Mouse (Mus musculus) layer of hippocampus, postnatal 36 days (tissue): ENCODE measurements around the gene Col11a2. TPM values are rescaled to one million over a fixed set of nuclear protein-coding genes. Genes with fewer than 3 reads are reported as not detected.

Source experiments
- DNase-seq, 2 experiments: peaks; one replicate each; pipeline ENCODE4 v3.0.0; 2022
- total RNA-seq, 2 experiments: library from RNA; stranded (reverse); gene quantifications; 2 replicates each; pipeline ENCODE4 v1.2.3; 2021

Col11a2 gene
- total RNA-seq, 2 experiments from 2014 or later, result 20.3 to 21.8 TPM

DNA sequence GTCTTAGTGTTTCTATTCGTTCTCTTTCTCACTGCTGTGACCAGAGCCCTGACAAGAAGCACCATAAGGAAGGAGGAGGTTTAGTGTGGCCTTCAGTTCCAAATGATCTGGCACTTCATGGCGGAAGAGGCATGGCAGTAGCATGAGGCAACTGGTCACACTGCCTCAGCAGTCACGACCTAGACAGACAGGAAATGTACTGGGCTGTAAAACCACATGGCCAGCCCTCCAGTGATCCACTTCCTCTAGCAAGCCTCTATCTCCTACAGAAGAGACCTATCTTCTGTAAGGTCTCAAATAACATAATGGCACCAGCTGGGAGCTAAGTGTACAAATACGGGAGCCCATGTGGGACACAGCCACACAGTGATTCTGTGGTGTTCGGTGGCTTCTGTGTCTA lies 32.9 kb downstream of the Col11a2 start:
- no peak for DNase-seq

GRCm38 (mm10) chr17:34075271-34075670 lies 36.0 kb downstream of the Col11a2 start:
- DNase-seq, result peak; percentile 17 to 61

GRCm38 (mm10) chr17:34077549-34077948 lies 38.3 kb downstream of the Col11a2 start:
- DNase-seq, result peak; percentile 45 to 56

DNA sequence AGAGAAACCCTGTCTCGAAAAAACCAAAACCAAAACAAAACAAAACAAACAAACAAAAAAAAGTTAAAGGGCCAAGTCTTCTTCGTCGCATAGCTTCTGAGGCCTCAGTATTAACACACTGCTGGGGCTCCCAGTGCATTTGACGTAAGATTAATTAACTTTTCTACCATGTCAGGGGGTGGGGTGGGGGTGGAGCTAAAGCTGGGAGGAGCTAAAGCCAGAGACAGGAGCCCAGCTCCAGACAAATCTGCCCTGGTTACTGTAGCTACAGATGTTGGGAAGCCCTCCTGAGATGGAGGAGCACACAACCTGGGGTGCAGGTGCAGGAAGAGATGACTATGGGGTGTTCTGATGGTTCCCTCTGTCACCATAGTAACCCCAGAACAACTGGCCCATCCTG lies 38.9 kb downstream of the Col11a2 start:
- no peak for DNase-seq

DNA sequence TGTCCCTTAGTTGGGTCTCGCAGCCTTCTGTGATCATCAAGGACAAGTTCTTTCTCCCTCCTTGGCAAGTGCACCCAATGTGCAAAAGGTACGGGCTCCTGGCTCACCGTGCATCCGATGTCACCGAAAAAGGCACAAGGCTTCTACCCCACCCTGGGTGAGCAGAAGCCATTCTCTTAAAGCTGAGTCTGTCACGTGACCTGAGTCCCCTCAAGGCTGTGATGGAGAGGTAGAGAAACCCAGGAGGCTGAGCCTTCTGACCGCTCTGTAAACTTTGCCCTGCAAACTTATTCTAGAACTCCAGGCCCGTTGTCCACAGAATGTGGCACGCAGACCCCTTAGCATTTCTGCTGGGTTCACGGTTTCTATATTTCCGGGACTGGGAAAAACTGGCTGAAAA lies 39.8 kb downstream of the Col11a2 start:
- DNase-seq, result no peak

- peak in 1 of 2 experiments; percentile 11 for DNase-seq
Measured at GRCm38 (mm10) chr17:34079621-34080020, 40.4 kb downstream of the Col11a2 start.

- no peak for DNase-seq
Measured at GRCm38 (mm10) chr17:34083104-34083503, 43.9 kb downstream of the Col11a2 start.

DNA sequence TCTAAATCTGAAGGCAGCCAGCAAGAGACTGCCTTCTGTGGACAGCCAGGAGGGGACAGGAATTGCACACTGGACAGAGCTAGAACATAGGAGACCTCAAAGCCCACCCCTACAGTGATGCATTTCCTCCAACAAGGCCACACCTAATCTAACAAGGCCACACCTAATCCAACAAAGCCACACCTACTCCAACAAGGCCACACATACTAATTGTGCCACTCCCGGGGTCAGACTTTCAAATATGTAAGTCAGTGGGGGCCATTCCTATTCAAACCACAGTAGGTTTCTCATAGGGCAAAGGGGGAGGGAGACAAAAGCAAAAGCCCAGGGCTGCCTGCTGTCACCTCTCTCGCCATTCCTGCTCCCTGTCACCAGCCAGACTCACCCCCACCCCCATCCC lies 48.1 kb downstream of the Col11a2 start:
- DNase-seq, result no peak

GRCm38 (mm10) chr17:34088124-34088523 lies 48.9 kb downstream of the Col11a2 start:
- DNase-seq, result no peak

GRCm38 (mm10) chr17:34090923-34091322 lies 51.7 kb downstream of the Col11a2 start:
- DNase-seq, result no peak

GRCm38 (mm10) chr17:34092197-34092875 lies 53.1 kb downstream of the Col11a2 start, which contains the start of gene H2-Oa:
TSS of gene H2-Oa (plus strand) at chr17:34092340.
- no peak for DNase-seq

DNA sequence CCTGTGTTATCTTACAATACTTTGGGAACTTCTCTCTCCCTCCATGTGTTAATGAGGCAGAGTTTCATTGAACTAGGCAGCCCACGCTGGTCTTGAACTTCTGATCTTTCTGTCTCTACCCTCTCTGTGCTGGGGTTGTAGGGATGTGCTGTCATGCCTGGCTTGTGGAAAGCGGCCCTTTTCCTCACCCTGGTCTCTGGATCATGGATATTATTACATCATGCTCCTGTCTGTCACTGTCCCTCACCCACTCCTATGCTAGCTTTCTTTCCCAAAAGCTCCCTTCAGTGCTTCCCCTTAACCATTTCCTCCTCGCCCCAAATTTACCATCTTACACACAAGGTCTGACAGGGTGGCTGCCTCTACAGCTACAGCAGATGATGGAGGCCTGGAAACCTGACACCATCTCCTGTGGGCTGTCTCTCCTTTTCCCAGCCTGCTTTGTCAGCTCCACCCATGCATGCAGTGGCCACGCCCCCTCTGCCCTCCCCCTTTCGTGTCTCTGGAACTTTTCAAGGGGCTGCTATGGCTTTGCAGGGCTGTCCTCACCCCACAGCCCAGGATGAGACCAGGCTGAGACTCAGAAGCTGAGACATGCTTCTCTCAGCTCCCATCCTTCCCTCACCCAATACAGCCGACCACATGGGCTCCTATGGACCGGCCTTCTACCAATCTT lies 54.1 kb downstream of the Col11a2 start:
- DNase-seq, result no peak

- DNase-seq, result no peak
Measured at GRCm38 (mm10) chr17:34094283-34095035, 55.2 kb downstream of the Col11a2 start.

DNA sequence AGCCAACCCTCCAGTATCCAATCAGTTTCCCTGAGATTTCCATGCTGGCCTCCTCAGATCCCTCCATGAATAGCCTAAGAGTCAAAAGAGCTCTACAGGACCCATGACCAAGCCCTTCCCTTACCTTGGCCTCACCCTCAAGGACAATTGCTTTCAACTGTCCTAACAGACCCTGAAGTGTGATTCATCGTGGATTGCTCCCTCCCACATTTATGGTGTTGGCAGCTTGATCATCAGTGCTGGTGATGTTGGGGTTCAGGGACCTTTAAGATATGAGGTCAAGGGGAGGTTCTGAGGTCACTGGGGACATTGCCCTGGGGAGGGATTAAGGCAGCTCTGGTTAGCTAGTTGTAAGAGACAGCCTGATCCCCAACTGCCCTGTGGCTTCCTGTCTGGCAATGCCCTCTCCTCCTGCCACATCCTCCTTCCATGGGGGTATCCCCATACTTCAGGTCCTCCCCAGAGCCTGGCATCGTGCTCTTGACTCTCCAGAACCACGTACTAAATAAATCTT lies 57.3 kb downstream of the Col11a2 start:
- no peak for DNase-seq

DNA sequence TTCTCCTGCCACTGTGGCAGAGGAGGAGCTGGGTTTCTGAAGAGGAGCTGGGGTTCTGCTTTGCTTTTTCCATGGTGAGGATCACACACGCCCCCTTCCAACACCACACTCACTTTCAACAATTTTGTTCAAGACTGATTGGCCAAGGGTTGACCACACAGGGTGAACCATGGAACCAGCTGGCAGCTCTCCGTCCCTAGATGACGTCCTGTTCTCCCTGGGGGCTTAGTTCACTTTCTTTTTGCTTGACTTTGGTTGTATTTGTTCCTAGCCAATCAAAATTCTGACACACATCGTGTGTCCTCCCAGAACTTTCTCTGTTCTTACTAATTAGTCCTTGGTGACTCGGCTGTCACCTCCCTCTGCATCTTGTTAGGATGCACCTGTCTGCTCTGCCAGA lies 58.0 kb downstream of the Col11a2 start:
- no peak for DNase-seq

GRCm38 (mm10) chr17:34098709-34099479 lies 59.7 kb downstream of the Col11a2 start:
- no peak for DNase-seq

GRCm38 (mm10) chr17:34099531-34099930 lies 60.3 kb downstream of the Col11a2 start:
- DNase-seq, result no peak

DNA sequence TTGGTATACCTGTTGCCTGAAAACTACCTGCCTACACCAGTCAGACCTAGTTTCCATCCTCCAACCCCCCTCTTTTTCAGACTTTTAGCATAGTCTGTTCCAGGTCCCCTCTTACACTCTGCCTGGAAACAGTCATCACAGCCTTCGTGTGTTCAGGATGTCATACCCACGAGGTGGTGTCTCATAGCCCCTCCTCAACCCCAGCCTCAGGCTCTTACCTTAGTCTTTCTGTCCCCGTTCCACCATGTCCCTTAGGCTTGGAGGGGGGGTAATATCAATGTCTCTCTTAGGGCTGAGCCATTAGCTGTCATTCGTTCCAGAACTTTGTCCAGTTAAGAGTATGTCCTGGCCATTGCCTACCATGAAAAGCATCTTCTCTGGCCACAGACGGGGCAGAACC lies 61.9 kb downstream of the Col11a2 start:
- no peak for DNase-seq

GRCm38 (mm10) chr17:34101604-34102032 lies 62.4 kb downstream of the Col11a2 start:
- peak; percentile 83 to 87 for DNase-seq

DNA sequence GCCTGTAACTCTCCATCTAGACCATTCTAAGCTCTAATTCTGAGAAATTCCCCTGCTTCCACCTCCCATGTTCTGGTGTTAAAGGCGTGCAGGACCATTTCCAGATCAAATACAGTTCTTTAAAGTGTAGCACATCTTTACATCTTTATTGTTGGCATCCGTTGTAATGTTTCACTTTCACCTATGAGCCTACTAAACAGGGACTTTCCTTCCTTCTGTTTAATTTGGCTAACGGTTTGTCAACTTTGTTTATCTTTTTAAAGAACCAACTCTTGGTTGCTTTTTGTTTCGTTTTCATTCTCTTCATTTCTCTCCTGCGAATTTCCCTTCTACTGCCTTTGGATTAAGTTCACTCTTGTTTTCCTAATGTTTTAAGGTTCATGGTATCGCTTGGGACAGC lies 63.6 kb downstream of the Col11a2 start:
- no peak for DNase-seq

DNA sequence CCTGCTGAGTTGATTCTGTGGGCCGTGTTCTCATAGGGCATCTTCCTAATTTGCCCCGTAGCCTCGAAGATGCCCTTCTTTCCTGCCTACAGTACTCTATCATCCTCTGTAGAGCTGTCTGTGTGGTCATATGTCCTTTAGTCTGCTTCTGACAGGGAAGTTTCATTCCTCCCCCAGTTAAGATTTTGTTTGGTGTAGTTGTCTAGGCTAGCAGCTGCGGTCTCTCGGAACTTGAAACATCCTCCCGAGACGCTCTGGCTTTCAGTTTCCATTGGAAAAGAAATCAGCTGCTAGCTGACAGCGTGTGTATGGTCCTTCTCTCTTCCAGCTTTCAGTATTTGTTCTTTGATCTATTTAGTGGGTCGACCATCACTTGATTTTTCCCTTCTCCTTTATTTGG lies 65.6 kb downstream of the Col11a2 start:
- DNase-seq, result no peak

GRCm38 (mm10) chr17:34106555-34106954 lies 67.3 kb downstream of the Col11a2 start:
- no peak for DNase-seq
